Mouse (Mus musculus) liver, adult 2 months (tissue): Measurements from ENCODE around the gene Kcnn4.

Experiments
- CTCF ChIP-seq: fragments of 200-500 bp; IDR thresholded peaks from 2 replicates; pipeline ENCODE4 v1.5.1; 2011; ENCODE audit warnings: low read depth, low read length, control low read depth
- POLR2A ChIP-seq: fragments of 200-500 bp; IDR thresholded peaks from 2 replicates; pipeline ENCODE4 v1.6.1; 2011; ENCODE audit warnings: low read length, control low read depth; ENCODE audit not compliant: insufficient read depth; ENCODE audit errors: extremely low read depth

DNA sequence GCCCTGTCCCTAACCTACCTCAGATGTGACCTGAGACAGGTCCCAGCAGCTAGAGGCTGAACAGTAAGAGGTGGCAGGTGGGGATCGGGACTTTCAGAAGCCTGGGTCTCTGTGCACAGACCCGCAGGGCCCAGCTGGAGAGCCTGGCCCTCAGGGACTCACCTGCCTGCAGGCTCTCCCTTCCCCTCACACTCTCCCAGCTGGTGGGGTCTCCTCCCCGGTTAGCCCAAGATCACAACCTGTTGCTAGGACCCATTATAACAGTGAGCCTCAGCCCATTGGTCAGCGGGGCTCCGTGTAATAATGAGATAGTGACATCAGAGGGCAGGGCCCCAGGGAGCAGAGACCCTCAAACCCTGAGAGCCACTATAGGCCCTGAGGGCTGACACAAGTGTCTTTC, 65.2 kb downstream of the Kcnn4 start:
- no peak for TF ChIP-seq POLR2A
- TF ChIP-seq CTCF = no peak
